In the genomic region with DNA sequence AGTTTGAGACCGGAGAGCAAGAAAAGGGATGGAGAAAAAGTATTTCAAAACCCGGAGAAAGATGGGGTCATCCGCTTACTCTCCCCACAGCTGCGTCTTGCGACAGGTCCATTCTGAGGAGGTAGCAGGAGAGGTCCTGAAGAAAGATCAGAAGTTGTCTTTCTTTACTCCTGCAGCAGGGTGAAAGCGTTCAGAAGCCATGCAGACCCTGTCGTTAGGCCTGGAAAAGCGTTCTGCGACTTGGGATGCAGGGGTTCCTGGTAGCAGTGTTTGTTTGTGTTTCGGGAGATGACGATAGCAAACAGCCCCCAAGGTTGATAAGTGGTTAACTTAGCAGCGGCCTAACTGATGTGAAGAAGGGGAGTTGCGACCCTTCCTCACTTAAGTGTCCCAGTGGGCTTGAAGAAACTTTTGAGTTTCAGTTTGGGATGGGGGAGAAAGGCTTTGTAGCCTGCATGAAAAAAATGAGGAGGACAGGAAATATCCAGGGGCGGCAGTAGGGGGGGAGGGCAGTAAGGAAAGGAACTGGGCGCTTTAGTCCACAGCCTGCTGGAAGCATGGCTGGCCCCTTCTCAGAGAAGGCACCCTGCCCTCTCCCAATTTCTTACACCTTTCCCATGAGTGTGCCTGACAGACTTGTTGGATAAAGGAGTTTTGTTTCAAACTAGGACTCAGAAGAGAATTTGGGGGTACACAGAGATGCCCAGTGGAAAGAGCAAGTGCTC, we compare ENCODE assay signal across 9 mouse cellular contexts. TPM values are rescaled to one million over a fixed set of nuclear protein-coding genes. Genes with fewer than 3 reads are reported as not detected.
DNase-seq lines count a peak whose midpoint lies in the region; ATAC-seq and TF ChIP-seq lines count a peak whose summit lies in the region.
"Had no signal": no experiment of that assay in that cellular context is flagged by ENCODE, and none has a peak within 500 bp of the region (broad histone marks: within the 10 kb centered on the region; RNA-seq: fewer than 3 reads in every experiment).

No protein-coding gene starts in this region.

- H3K4me3 ChIP-seq in left cerebral cortex, adult 2 months, result peak overlapping the region; percentile 67
- H3K4me3 ChIP-seq in forebrain, embryonic 10.5 days, result peak overlapping the region; percentile 89
- H3K4me3 ChIP-seq in limb, embryonic 12.5 days (replicated peaks), result peak overlapping the region; percentile 78
- H3K4me3 ChIP-seq in neural tube, embryonic 15.5 days (replicated peaks), result peak overlapping the region; percentile 72

- TF ChIP-seq CTCF in left cerebral cortex, adult 2 months (IDR thresholded peaks at IDR 0.05), result no peak

- ATAC-seq in limb, embryonic 12.5 days (ENCODE audit: insufficient number of reproducible peaks, insufficient read depth, low FRiP score, low TSS enrichment, low read depth), result no peak
- no peak for ATAC-seq in neural tube, embryonic 15.5 days (ENCODE audit: low FRiP score)

- intact Hi-C loops in left cerebral cortex, adult 2 months (cut with DNase I), result loop anchor here (2.0 to 5.0 kb wide), 2 partner anchors 69 to 141 kb away; partner anchors contain the start of gene Tex10
- intact Hi-C loops in left cerebral cortex, postnatal 10 days (cut with DNase I), result no loop called here
- intact Hi-C loops in left cerebral cortex, postnatal 14 days (cut with DNase I), result loop anchor here (5.0 kb wide), 1 partner anchor 41 kb away; no protein-coding TSS in a partner anchor

- H3K9me3 ChIP-seq in forebrain, embryonic 10.5 days, result no peaks in the 10 kb centered on the region
- H3K9me3 ChIP-seq in limb, embryonic 12.5 days, result no peaks in the 10 kb centered on the region
- no peaks in the 10 kb centered on the region for H3K9me3 ChIP-seq in neural tube, embryonic 15.5 days (replicated peaks)

- H3K36me3 ChIP-seq in forebrain, embryonic 10.5 days (replicated peaks), result peaks cover 7% of the 10 kb centered on the region; the same call in 1 of the 2 replicates
- H3K36me3 ChIP-seq in limb, embryonic 12.5 days, result no peaks in the 10 kb centered on the region
- H3K36me3 ChIP-seq in neural tube, embryonic 15.5 days, result no peaks in the 10 kb centered on the region

- H3K9ac ChIP-seq in limb, embryonic 12.5 days (replicated peaks), result peak overlapping the region; percentile 97
- peak overlapping the region; percentile 86 for H3K9ac ChIP-seq in neural tube, embryonic 15.5 days (replicated peaks)

- no peak for DNase-seq in left cerebral cortex, adult 2 months (ENCODE audit: extremely low spot score in 1 of 2, low spot score in 2 of 2)
- no peak for DNase-seq in left cerebral cortex, postnatal 10 days (ENCODE audit: extremely low spot score in 1 of 2, low spot score in 2 of 2)
- DNase-seq in forebrain, embryonic 10.5 days (ENCODE audit: extremely low spot score, low spot score), result no peak
- DNase-seq in left cerebral cortex, postnatal 14 days (ENCODE audit: low spot score in 2 of 2), result no peak
- no peak for DNase-seq in spleen, postnatal 4 days (ENCODE audit: low spot score in 2 of 2)
- DNase-seq in ovary, postnatal 10 days (ENCODE audit: low spot score), result no peak

- WGBS in forebrain, embryonic 10.5 days, result 4% methylated on average over 15 of the region's 15 CpGs
- WGBS in limb, embryonic 12.5 days, result 5% methylated on average over 15 of the region's 15 CpGs
- 4% methylated on average over 15 of the region's 15 CpGs for WGBS in neural tube, embryonic 15.5 days

- no peaks in the 10 kb centered on the region for H3K27me3 ChIP-seq in forebrain, embryonic 10.5 days (ENCODE audit: poor library complexity, severe bottlenecking)
- H3K27me3 ChIP-seq in limb, embryonic 12.5 days, result peaks cover 38% of the 10 kb centered on the region
- H3K27me3 ChIP-seq in neural tube, embryonic 15.5 days (replicated peaks), result no peaks in the 10 kb centered on the region

- peaks cover 76% of the 10 kb centered on the region for H3K4me1 ChIP-seq in forebrain, embryonic 10.5 days
- H3K4me1 ChIP-seq in limb, embryonic 12.5 days (replicated peaks), result peaks cover 29% of the 10 kb centered on the region
- peaks cover 51% of the 10 kb centered on the region for H3K4me1 ChIP-seq in neural tube, embryonic 15.5 days

- peak overlapping the region; percentile 92; the same call in 1 of the 2 replicates for H3K27ac ChIP-seq in left cerebral cortex, adult 2 months
- H3K27ac ChIP-seq in forebrain, embryonic 10.5 days, result peak overlapping the region; percentile 98
- no peak overlapping the region for H3K27ac ChIP-seq in limb, embryonic 12.5 days
- no peak overlapping the region for H3K27ac ChIP-seq in neural tube, embryonic 15.5 days (replicated peaks)
- H3K27ac ChIP-seq: macrophage had no signal

- peak overlapping the region; percentile 72 for H3K4me2 ChIP-seq in limb, embryonic 12.5 days
- H3K4me2 ChIP-seq in neural tube, embryonic 15.5 days, result peak overlapping the region; percentile 92

RNA-seq across cellular contexts. Expression of gene Msantd3, which starts 2.0 kb away (rescaled TPM):
- 10 to 100 TPM; 21.9 to 22.4 TPM for total RNA-seq in left cerebral cortex, adult 2 months (2021)
- 10 to 100 TPM; 27.6 to 33.1 TPM for total RNA-seq in left cerebral cortex, postnatal 10 days (2021)
- 63.3 and 65.2 TPM in 2 replicates for polyA plus RNA-seq in forebrain, embryonic 10.5 days (2016; fragmentation: Nextera tagmentation; extraction: Ambion mirVana)
- 30.9 and 36.4 TPM in 2 replicates for polyA plus RNA-seq in limb, embryonic 12.5 days (2016; fragmentation: Nextera tagmentation; extraction: Ambion mirVana)
- polyA plus RNA-seq in neural tube, embryonic 15.5 days (2015; fragmentation: Nextera tagmentation; extraction: Ambion mirVana), result 20.7 and 26.8 TPM in 2 replicates
- total RNA-seq in left cerebral cortex, postnatal 14 days (2021), result 10 to 100 TPM; 25.4 to 27.6 TPM

RNA-seq across cellular contexts. Expression of gene Tmeff1, which starts 43.3 kb away (rescaled TPM):
- total RNA-seq in left cerebral cortex, adult 2 months (2021), result 100 to 1,000 TPM; 113 to 119 TPM
- total RNA-seq in left cerebral cortex, postnatal 10 days (2021), result 100 to 1,000 TPM; 172 TPM
- 53.5 and 64.1 TPM in 2 replicates for polyA plus RNA-seq in forebrain, embryonic 10.5 days (2016; fragmentation: Nextera tagmentation; extraction: Ambion mirVana)
- 110 and 112 TPM in 2 replicates for polyA plus RNA-seq in limb, embryonic 12.5 days (2016; fragmentation: Nextera tagmentation; extraction: Ambion mirVana)
- 211 and 276 TPM in 2 replicates for polyA plus RNA-seq in neural tube, embryonic 15.5 days (2015; fragmentation: Nextera tagmentation; extraction: Ambion mirVana)
- 100 to 1,000 TPM; 124 to 134 TPM for total RNA-seq in left cerebral cortex, postnatal 14 days (2021)
- polyA plus RNA-seq: macrophage had no signal

Comparison
In these comparisons a context has a peak if more than half of its experiments do, and no peak if none do; other contexts are left out.
1. H3K27ac ChIP-seq: peak in left cerebral cortex, adult 2 months (single experiment) and forebrain, embryonic 10.5 days (single experiment); none in limb, embryonic 12.5 days (single experiment) and neural tube, embryonic 15.5 days (single experiment).
2. Peak in every context shown above with its lines, with median percentiles within 50 percentile points of each other: H3K4me3 ChIP-seq.